Mouse (Mus musculus): ENCODE measurements around the gene Frzb.

GRCm38 (mm10) chr2:80446308-80447151 is 895 bp downstream of the Frzb start:
- TF ChIP-seq CTCF (IDR thresholded peaks at IDR 0.05) (no peak), EP300 (IDR thresholded peaks at IDR 0.05) (no peak)
